Mouse (Mus musculus) yolk sac, embryonic 10.5 days (tissue): ENCODE results near the gene Vmn1r91.
"Not testable (repeated sequence)": the region's sequence is repeated elsewhere in the genome, so short reads cannot be mapped to it uniquely, and the experiment has no call there.

Experiments
- DNase-seq: peaks from one replicate; pipeline ENCODE4 v3.0.0-alpha.2; 2017; ENCODE audit warnings: low spot score

Gene Vmn1r91

GRCm38 (mm10) chr7:20099380-20099779 lies at the start of gene Vmn1r91:
Gene Vmn1r91, plus strand, starts transcription at chr7:20099680.
- not testable (repeated sequence) for DNase-seq

DNA sequence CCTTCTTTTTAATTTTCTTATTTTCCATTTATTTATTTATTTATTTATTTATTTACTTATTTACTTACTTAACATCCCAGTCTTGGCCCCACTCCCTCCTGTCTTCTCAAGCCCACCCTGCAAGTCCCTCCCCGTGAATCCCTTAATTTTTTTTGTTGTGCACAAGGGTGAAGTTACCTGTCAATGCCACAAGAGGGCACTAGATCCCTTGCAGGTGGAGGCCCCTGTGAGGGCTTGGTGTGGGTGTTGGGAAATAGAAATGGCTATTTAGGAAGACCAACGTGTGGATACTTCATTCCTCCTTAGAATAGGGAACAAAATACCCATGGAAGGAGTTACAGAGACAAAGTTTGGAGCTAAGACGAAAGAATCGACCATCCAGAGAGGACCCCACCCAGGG lies 35.4 kb upstream of the Vmn1r91 start:
- not testable (repeated sequence) for DNase-seq

GRCm38 (mm10) chr7:20078118-20078517 lies 21.4 kb upstream of the Vmn1r91 start:
- not testable (repeated sequence) for DNase-seq

GRCm38 (mm10) chr7:20122479-20122878 lies 23.0 kb downstream of the Vmn1r91 start, which contains the start of gene Gm16442:
Gene Gm16442, minus strand, starts transcription at chr7:20122579.
- not testable (repeated sequence) for DNase-seq

DNA sequence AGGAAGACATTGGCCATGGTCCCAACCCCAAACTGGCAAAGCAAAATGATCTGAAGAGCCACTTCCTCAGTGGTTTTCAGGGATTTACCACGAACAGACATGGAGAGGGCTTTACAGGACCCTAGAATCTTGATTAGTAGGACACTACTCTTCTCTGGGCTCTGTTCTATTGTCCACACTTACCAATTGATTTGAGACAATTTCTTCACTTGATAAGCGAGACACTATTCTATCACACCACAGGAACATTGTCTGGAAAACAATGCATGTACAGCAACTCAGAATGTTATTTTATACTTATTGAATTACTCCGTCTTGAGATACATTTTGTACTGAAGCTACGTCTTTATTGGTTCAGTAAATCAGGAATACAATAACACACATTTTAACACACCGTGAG lies 39.5 kb downstream of the Vmn1r91 start, which contains the start of gene Vmn1r93:
Gene Vmn1r93, minus strand, starts transcription at position 101 of the 400 bp plus-strand sequence.
- not testable (repeated sequence) for DNase-seq
